Mouse (Mus musculus): ENCODE measurements around the gene Zgrf1. TPM values are rescaled to one million over a fixed set of nuclear protein-coding genes. Genes with fewer than 3 reads are reported as not detected.
A peak's percentile ranks its signal among the peaks of the same experiment; 100 is the strongest.

Zgrf1 gene
- total RNA-seq, 2 experiments from 2014 or later, result 0.77 to 0.78 TPM

- peak; percentile 36 for DNase-seq
- Histone ChIP-seq H3K4me3 (peak within 1 kb of the TSS; percentile 75), H3K27ac (no peak within 1 kb of the TSS)
- TF ChIP-seq CTCF (IDR thresholded peaks at IDR 0.05), result no peak
- intact Hi-C loops (cut with DNase I), result no loop called here
Observed at GRCm38 (mm10) chr3:127633080-127634032, 80.1 kb downstream of the Zgrf1 start, which contains the start of gene Neurog2. Neurog2 (plus strand) TSS chr3:127633135.

DNA sequence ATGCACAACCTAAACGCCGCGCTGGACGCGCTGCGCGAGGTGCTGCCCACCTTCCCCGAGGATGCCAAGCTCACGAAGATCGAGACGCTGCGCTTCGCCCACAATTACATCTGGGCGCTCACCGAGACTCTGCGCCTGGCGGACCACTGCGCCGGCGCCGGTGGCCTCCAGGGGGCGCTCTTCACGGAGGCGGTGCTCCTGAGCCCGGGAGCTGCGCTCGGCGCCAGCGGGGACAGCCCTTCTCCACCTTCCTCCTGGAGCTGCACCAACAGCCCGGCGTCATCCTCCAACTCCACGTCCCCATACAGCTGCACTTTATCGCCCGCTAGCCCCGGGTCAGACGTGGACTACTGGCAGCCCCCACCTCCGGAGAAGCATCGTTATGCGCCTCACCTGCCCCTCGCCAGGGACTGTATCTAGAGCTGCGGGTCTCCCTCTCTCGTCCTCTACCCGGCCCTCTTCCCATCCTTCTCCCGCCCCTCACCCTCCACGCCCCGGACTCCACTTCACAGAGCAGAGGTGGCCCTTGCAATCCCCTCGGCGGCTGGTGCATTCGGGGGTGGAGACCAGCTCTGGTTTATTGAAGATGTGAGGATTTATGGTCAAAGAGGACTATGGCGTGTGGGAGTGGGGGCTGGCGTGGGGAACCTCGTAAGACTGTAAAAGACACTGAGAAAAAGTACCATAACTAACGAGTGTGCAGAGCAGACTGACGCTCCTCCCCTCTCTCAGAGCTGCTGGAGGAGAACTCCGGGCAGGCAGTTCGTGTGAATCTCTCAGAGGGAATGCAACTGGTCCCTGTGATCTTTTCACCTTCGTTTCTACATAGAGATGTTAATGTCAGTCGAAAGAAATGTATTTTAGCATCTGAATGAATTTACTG, 81.1 kb downstream of the Zgrf1 start:
- H3K4me3 ChIP-seq, result peak overlapping the region; percentile 75
- DNase-seq, result peak; percentile 82
- intact Hi-C loops (cut with DNase I), result no loop called here
- H3K27ac ChIP-seq, result no peak overlapping the region
- TF ChIP-seq CTCF (IDR thresholded peaks at IDR 0.05), result peak; percentile 99

DNA sequence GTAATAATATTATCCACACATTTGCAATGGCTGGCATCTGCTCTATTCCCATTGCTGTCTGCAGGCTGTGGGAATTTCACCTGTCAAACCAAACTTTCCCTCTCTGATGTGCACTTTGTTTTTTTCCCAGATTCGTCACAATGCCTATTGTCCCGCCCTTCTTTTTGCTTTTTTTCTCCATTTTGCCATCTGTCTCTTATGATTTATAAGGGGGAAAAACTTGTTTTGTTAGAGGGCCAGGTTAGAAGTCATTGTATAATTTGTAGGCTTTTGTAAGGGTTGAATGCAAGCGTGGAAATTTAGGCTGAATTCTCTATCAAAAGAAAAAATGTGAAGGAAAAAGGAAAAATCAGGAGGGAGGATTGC, 81.7 kb downstream of the Zgrf1 start:
- intact Hi-C loops (cut with DNase I), result no loop called here
- no peak for DNase-seq
- TF ChIP-seq CTCF (IDR thresholded peaks at IDR 0.05), result no peak
- H3K27ac ChIP-seq, result no peak overlapping the region
- H3K4me3 ChIP-seq, result no peak overlapping the region

DNA sequence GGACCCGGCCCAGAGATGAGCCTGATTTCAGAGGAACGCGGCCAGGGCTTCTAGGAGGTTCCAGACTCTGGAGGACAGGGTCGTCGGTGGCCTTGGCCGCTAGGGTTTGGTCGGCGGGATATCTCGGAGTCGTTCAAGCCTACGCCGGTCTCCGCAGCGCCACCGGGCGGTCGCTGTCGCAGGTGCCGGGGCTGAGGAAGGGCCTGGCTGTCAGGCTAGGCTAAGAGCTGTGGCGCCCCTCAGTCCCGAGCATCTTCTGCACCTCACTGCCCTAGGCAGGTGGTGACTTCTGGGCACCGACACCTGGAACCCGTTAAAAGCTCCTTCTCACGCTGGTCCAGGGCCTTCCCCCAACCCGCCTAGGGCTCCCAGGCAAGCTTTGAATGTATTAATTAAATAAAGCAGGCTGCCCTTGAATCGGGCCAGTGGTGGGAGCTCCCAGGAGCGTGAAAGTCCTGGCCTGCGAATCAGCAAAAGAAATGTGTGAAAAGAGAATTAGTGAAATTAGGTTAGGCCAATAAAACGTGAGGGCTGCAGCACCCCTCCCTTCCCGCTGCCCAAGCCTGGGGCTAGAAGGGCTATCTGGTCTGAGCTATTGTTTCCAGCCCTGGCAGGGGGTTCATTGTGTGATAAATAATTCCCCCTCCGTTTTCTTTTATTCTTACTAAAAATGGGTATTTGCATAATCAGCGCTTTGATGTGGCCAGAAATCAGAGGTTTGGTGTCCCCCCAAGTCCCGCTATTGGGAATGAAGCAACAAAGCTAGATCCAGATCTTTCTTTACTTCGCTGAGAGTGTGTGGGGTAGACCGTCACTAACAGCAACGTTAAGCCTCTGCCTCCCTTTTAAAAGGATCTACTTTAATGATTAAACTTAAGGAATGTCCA, 86.8 kb downstream of the Zgrf1 start:
- TF ChIP-seq CTCF (IDR thresholded peaks at IDR 0.05), result peak; percentile 44
- H3K4me3 ChIP-seq, result no peak overlapping the region
- intact Hi-C loops (cut with DNase I), result no loop called here
- H3K27ac ChIP-seq, result no peak overlapping the region
- peak; percentile 50 for DNase-seq

GRCm38 (mm10) chr3:127640762-127641700, 87.7 kb downstream of the Zgrf1 start:
- Histone ChIP-seq H3K27ac (no peak overlapping the region), H3K4me3 (no peak overlapping the region)
- TF ChIP-seq CTCF (IDR thresholded peaks at IDR 0.05), result no peak
- intact Hi-C loops (cut with DNase I), result no loop called here
- no peak for DNase-seq

DNA sequence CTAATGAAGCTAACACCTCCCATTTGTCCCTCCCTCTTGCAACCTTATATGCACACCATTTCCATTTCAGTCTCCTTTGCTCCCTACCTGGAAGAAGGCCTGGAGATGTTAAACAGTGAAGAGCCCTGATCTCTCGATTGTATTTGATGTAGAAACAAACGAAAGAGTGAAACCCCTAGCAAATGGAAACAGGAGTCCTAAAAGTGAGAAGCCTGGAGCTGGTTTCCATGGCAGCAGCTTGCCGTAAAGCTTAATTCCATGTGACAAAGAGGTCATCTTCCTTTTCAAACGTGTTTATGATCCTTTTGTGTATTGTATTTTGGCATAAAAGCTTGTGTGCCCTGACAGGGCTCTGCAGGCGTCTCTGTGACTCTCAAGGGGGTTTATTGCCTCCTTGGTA, 88.9 kb downstream of the Zgrf1 start:
- intact Hi-C loops (cut with DNase I), result no loop called here
- H3K27ac ChIP-seq, result no peak overlapping the region
- no peak overlapping the region for H3K4me3 ChIP-seq
- DNase-seq, result no peak
- TF ChIP-seq CTCF (IDR thresholded peaks at IDR 0.05), result no peak

GRCm38 (mm10) chr3:127646156-127646825, 93.0 kb downstream of the Zgrf1 start:
- intact Hi-C loops (cut with DNase I), result no loop called here
- no peak for TF ChIP-seq CTCF (IDR thresholded peaks at IDR 0.05)
- H3K27ac ChIP-seq, result no peak overlapping the region

GRCm38 (mm10) chr3:127651742-127652653, 98.7 kb downstream of the Zgrf1 start:
- no peak for DNase-seq
- Histone ChIP-seq H3K27ac (no peak overlapping the region), H3K4me3 (no peak overlapping the region)
- intact Hi-C loops (cut with DNase I), result no loop called here
- no peak for TF ChIP-seq CTCF (IDR thresholded peaks at IDR 0.05)

More at GRCm38 (mm10) chr3:127646156-127646825, 93.0 kb downstream of the Zgrf1 start:
- no peak overlapping the region for H3K4me3 ChIP-seq
- DNase-seq, result no peak

GRCm38 (mm10) chr3:127660712-127661111, 107.4 kb downstream of the Zgrf1 start:
- no peak for TF ChIP-seq CTCF (IDR thresholded peaks at IDR 0.05)
- Histone ChIP-seq H3K4me3 (no peak overlapping the region), H3K27ac (no peak overlapping the region)
- intact Hi-C loops (cut with DNase I), result no loop called here
- no peak for DNase-seq
